Comparison of ENCODE assay signal across 8 mouse cellular contexts in the genomic region with DNA sequence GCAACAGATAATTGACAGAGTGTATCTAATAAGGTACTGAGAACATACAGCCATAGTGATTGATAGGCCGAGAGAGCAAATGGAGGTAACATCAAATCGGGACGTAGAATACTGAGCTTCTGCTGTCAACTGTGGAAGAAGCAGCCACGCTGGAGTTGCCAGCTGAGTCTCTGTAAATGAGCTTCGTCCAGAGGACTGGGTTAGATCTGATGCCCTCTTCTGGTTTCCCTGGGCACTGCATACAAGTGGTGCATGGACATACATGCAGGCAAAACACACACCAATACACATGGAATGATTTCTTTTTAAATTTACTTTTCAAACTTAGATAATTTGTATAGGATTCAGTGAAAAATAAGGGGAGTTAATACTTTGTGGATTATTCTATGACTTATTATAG. TPM values are rescaled to one million over a fixed set of nuclear protein-coding genes. Genes with fewer than 3 reads are reported as not detected.
DNase-seq lines count a peak whose midpoint lies in the region; ATAC-seq and TF ChIP-seq lines count a peak whose summit lies in the region.

No protein-coding gene starts in this region.

- no peak overlapping the region for H3K4me3 ChIP-seq in MEL (ENCODE audit: control insufficient read depth in 1 of 2, insufficient read depth in 1 of 2, low read depth in 2 of 2, low read length in 2 of 2)
- H3K4me3 ChIP-seq in kidney, postnatal 0 days (replicated peaks; ENCODE audit: low read depth, low read length) = no peak overlapping the region
- H3K4me3 ChIP-seq in lung, adult 2 months (replicated peaks; ENCODE audit: extremely low read depth, low read depth, low read length) = no peak overlapping the region

- peaks cover 2 to 10% of the 10 kb centered on the region in 2 experiments; a peak in 2 of 4 replicates for H3K27me3 ChIP-seq in MEL (ENCODE audit: control insufficient read depth in 1 of 2, insufficient read depth in 2 of 2, low read length in 2 of 2)
- no peaks in the 10 kb centered on the region for H3K27me3 ChIP-seq in kidney, postnatal 0 days (ENCODE audit: insufficient read depth, low read length)

- H3K4me2 ChIP-seq in kidney, postnatal 0 days (ENCODE audit: low read length) = no peak overlapping the region

- WGBS in kidney, postnatal 0 days = 36% methylated on average over 5 of the region's 5 CpGs
- 44% methylated on average over 5 of the region's 5 CpGs for WGBS in lung, adult 2 months

- TF ChIP-seq EP300 in MEL (IDR thresholded peaks at IDR 0.05; ENCODE audit: low read depth in 1 of 2, low read length in 2 of 2) = no peak

- H3K9ac ChIP-seq in MEL (ENCODE audit: control insufficient read depth, low read depth, low read length, poor library complexity, severe bottlenecking) = no peak overlapping the region
- H3K9ac ChIP-seq in kidney, postnatal 0 days (ENCODE audit: low read depth, low read length) = no peak overlapping the region

- H3K4me1 ChIP-seq in MEL (ENCODE audit: control insufficient read depth in 1 of 2, insufficient read depth in 2 of 2, low read length in 2 of 2) = no peaks in the 10 kb centered on the region
- no peaks in the 10 kb centered on the region for H3K4me1 ChIP-seq in kidney, postnatal 0 days (replicated peaks; ENCODE audit: insufficient read depth, low read length)
- H3K4me1 ChIP-seq in lung, adult 2 months (ENCODE audit: control insufficient read depth, insufficient read depth, low read length) = no peaks in the 10 kb centered on the region

- no peaks in the 10 kb centered on the region for H3K9me3 ChIP-seq in MEL (replicated peaks; ENCODE audit: insufficient read depth, low read length)
- no peaks in the 10 kb centered on the region for H3K9me3 ChIP-seq in kidney, postnatal 0 days (replicated peaks; ENCODE audit: low read length)

- TF ChIP-seq CTCF in MEL (IDR thresholded peaks at IDR 0.05 in 2 of 3, conservative IDR thresholded peaks at IDR 0.05 in 1 of 3; ENCODE audit: control insufficient read depth in 1 of 3, insufficient read depth in 1 of 3, low read depth in 2 of 3, low read length in 3 of 3, poor library complexity in 1 of 3, severe bottlenecking in 1 of 3) = peak; percentile 61 to 64 (median 63)
- peak; percentile 80 for TF ChIP-seq CTCF in kidney, postnatal 0 days (IDR thresholded peaks at IDR 0.05; ENCODE audit: low read depth)
- peak; percentile 36 for TF ChIP-seq CTCF in lung, adult 2 months (IDR thresholded peaks at IDR 0.05; ENCODE audit: insufficient read depth, low read length)

- no peak for TF ChIP-seq POLR2A in MEL (IDR thresholded peaks at IDR 0.05; ENCODE audit: control insufficient read depth in 1 of 2, insufficient read depth in 1 of 2, low read depth in 1 of 2, low read length in 2 of 2, poor library complexity in 1 of 2)
- TF ChIP-seq POLR2A in lung, adult 2 months (IDR thresholded peaks at IDR 0.05; ENCODE audit: borderline replicate concordance, extremely low read depth, low read depth, low read length) = no peak

- peak; percentile 73 for DNase-seq in CD4-positive helper T cell, adult 2 months (ENCODE audit: low read depth, low spot score)
- peak; percentile 71 for DNase-seq in MEL (ENCODE audit: low read depth, low spot score)
- peak; percentile 86 for DNase-seq in cerebellum, postnatal 10 days
- DNase-seq in frontal cortex, adult 2 months (ENCODE audit: extremely low spot score in 1 of 2, low spot score in 1 of 2) = peak; percentile 8 to 72
- peak; percentile 63 for DNase-seq in kidney, postnatal 0 days (ENCODE audit: low spot score)
- DNase-seq in lung, adult 2 months = peak; percentile 8
- DNase-seq in ovary, postnatal 36 days (ENCODE audit: low spot score) = peak; percentile 39
- no peak for DNase-seq in Muller cell, postnatal 12 days (ENCODE audit: inconsistent ontology term)

- no peaks in the 10 kb centered on the region for H3K79me2 ChIP-seq in MEL (ENCODE audit: control insufficient read depth, insufficient read depth, low read length, poor library complexity)

- H3K36me3 ChIP-seq in MEL (ENCODE audit: control insufficient read depth in 1 of 2, insufficient read depth in 2 of 2, low read length in 2 of 2) = no peaks in the 10 kb centered on the region
- H3K36me3 ChIP-seq in kidney, postnatal 0 days (ENCODE audit: insufficient read depth, low read length) = no peaks in the 10 kb centered on the region

- H3K27ac ChIP-seq in MEL (ENCODE audit: control insufficient read depth, low read depth, low read length) = no peak overlapping the region
- H3K27ac ChIP-seq in kidney, postnatal 0 days = no peak overlapping the region

- peak; percentile 39 for TF ChIP-seq RAD21 in MEL (IDR thresholded peaks at IDR 0.05; ENCODE audit: low read depth, low read length)

- no peak for ATAC-seq in kidney, postnatal 0 days (replicated peaks; ENCODE audit: low FRiP score, low read depth)

TF ChIP-seq in MEL, 35 proteins besides CTCF, POLR2A, EP300 and RAD21:
- TF ChIP-seq JUND (IDR thresholded peaks at IDR 0.05; ENCODE audit: low read depth, low read length) (no peak), MAX (IDR thresholded peaks at IDR 0.05; ENCODE audit: low read length) (no peak), SMC3 (IDR thresholded peaks at IDR 0.05; ENCODE audit: low read depth, low read length) (peak; percentile 71), MYC (IDR thresholded peaks at IDR 0.05; ENCODE audit: low read depth, low read length) (no peak)

RNA-seq across cellular contexts. Expression of a gene that starts 42.9 kb away (rescaled TPM):
- not detected in 2 replicates for total RNA-seq in MEL (2012; rRNA removed)
- not detected for polyA plus RNA-seq in MEL (2012; ENCODE audit: insufficient read depth in 1 of 2, insufficient read length in 2 of 2, low read depth in 1 of 2, low replicate concordance in 2 of 2, missing spikeins in 1 of 2)
- 1.9 and 2.0 TPM in 2 replicates for polyA plus RNA-seq in frontal cortex, adult 2 months (2012; rRNA removed)
- polyA plus RNA-seq in kidney, postnatal 0 days (2015; fragmentation: Nextera tagmentation; extraction: Ambion mirVana) = 0.62 and 1.4 TPM in 2 replicates
- polyA plus RNA-seq in lung, adult 2 months (2012; rRNA removed) = 0.92 and 1.5 TPM in 2 replicates

RNA-seq across cellular contexts. Expression of a gene that starts 52.6 kb away (rescaled TPM):
- 95.2 and 107 TPM in 2 replicates for total RNA-seq in MEL (2012; rRNA removed)
- 10 to 100 TPM in 1 of 2 experiments, not detected in 1; 86.0 TPM for polyA plus RNA-seq in MEL (2012; ENCODE audit: insufficient read depth in 1 of 2, insufficient read length in 2 of 2, low read depth in 1 of 2, low replicate concordance in 2 of 2, missing spikeins in 1 of 2)
- polyA plus RNA-seq in frontal cortex, adult 2 months (2012; rRNA removed) = 4.3 and 5.2 TPM in 2 replicates
- polyA plus RNA-seq in kidney, postnatal 0 days (2015; fragmentation: Nextera tagmentation; extraction: Ambion mirVana) = 0.11 and 0.16 TPM in 2 replicates
- 0.15 and 0.34 TPM in 2 replicates for polyA plus RNA-seq in lung, adult 2 months (2012; rRNA removed)
